Mouse (Mus musculus) midbrain, embryonic 16.5 days (tissue): ENCODE measurements around the gene Il17c. TPM values are rescaled to one million over a fixed set of nuclear protein-coding genes. Genes with fewer than 3 reads are reported as not detected.

Experiments
- ATAC-seq: fragments of 200-750 bp; cut with Nextera tagmentation; 2 replicates; pipeline ENCODE4 v1.8.0; 2017; ENCODE audit warnings: moderate TSS enrichment
- H3K27ac ChIP-seq: fragments of 300-500 bp; sonication (generic); 2 replicates; pipeline ENCODE4 v1.5.1; 2014; ENCODE audit warnings: mild to moderate bottlenecking, low read length, mixed read lengths
- H3K27me3 ChIP-seq: fragments of 300-500 bp; sonication (generic); 2 replicates; pipeline ENCODE4 v1.6.1; 2014; ENCODE audit warnings: low read depth, low read length, mixed read lengths; ENCODE audit not compliant: control insufficient read depth, insufficient read depth
- H3K36me3 ChIP-seq: fragments of 300-500 bp; sonication (generic); 2 replicates; pipeline ENCODE4 v1.6.1; 2014; ENCODE audit warnings: mild to moderate bottlenecking, low read length, moderate library complexity, mixed read lengths; ENCODE audit not compliant: control insufficient read depth, insufficient read depth
- H3K4me1 ChIP-seq: fragments of 300-500 bp; sonication (generic); 2 replicates; pipeline ENCODE4 v1.6.1; 2014; ENCODE audit warnings: mild to moderate bottlenecking, low read length, mixed read lengths; ENCODE audit not compliant: control insufficient read depth, insufficient read depth
- H3K4me2 ChIP-seq: fragments of 300-500 bp; sonication (generic); 2 replicates; pipeline ENCODE4 v1.6.1; 2014; ENCODE audit warnings: mild to moderate bottlenecking, low read length, mixed read lengths
- H3K4me3 ChIP-seq: fragments of 300-500 bp; sonication (generic); 2 replicates; pipeline ENCODE4 v1.5.1; 2014; ENCODE audit warnings: low read depth, mild to moderate bottlenecking, low read length, moderate library complexity, mixed read lengths
- H3K9ac ChIP-seq: fragments of 300-500 bp; sonication (generic); 2 replicates; pipeline ENCODE4 v1.6.1; 2014; ENCODE audit warnings: low read depth, low read length, mixed read lengths
- H3K9me3 ChIP-seq: fragments of 300-500 bp; sonication (generic); replicated peaks from 2 replicates; pipeline ENCODE4 v1.6.1; 2014; ENCODE audit warnings: mild to moderate bottlenecking, low read length, mixed read lengths; ENCODE audit not compliant: control insufficient read depth, poor library complexity, severe bottlenecking
- WGBS: fragments of 180-500 bp; shearing (Covaris S2); extraction: QIAGEN DNeasy Blood & Tissue Kit; methylation state at CpG from one replicate; pipeline ENCODE4 v1.1.7; 2014; 5-methylcytosine and 5-hydroxymethylcytosine counted together
- polyA plus RNA-seq: library from polyadenylated mRNA; unstranded; fragments of >200 nt; fragmentation: Nextera tagmentation; extraction: Ambion mirVana; gene quantifications from 2 replicates; pipeline ENCODE4 v1.2.1, GENCODE M21; 2015

Il17c gene
- polyA plus RNA-seq, 1 experiment from 2014 or later = not detected

DNA sequence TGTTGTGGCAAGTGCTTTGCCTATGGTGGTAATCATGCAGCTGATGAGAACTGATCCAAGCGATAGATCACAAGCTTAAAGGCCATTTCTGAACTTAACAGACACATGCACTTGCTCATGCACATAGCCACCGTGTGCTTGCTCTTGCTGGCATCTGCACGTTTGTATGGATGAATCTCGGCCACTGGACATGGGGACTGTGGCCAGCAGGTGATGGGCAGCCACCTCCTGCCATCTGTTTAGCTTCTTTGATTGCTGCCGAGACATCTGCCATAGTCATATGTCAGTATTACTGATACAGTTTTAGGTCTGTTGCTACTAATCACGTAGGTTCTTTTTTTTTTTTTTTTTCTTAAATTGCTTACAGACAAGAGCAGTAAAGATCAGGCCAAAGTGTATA, 26.5 kb upstream of the Il17c start:
- 81% methylated on average over 6 of the region's 6 CpGs for WGBS
- Histone ChIP-seq H3K4me1 (no peaks in the 10 kb centered on the region), H3K27me3 (no peaks in the 10 kb centered on the region), H3K4me3 (no peak overlapping the region), H3K9ac (no peak overlapping the region), H3K9me3 (no peaks in the 10 kb centered on the region), H3K4me2 (no peak overlapping the region), H3K36me3 (peaks cover 25% of the 10 kb centered on the region), H3K27ac (no peak overlapping the region)
- no peak for ATAC-seq

DNA sequence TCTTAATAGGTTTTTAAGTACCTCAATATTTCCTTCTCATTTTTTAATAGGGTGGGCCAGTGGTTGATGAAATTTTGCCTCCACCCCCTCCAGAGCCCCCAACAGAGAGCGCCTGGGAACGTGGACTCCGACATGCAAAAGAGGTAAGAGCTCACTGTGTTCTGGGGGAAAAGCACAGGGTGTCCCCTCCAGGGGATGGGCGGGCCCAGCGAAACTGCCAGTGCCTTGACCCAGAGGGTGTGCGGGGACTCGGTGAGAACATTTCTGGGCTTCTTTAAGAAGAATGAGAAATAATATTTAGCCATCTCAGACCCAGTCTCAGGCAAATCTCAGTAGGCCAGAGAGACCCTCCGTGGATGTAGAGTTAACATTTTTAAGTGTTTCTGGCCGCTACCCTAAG, 23.6 kb upstream of the Il17c start:
- Histone ChIP-seq H3K27me3 (no peaks in the 10 kb centered on the region), H3K36me3 (peaks cover 35% of the 10 kb centered on the region), H3K9ac (no peak overlapping the region), H3K9me3 (no peaks in the 10 kb centered on the region), H3K27ac (no peak overlapping the region), H3K4me1 (no peaks in the 10 kb centered on the region), H3K4me2 (no peak overlapping the region), H3K4me3 (no peak overlapping the region)
- no peak for ATAC-seq
- 95% methylated on average over 9 of the region's 9 CpGs for WGBS

DNA sequence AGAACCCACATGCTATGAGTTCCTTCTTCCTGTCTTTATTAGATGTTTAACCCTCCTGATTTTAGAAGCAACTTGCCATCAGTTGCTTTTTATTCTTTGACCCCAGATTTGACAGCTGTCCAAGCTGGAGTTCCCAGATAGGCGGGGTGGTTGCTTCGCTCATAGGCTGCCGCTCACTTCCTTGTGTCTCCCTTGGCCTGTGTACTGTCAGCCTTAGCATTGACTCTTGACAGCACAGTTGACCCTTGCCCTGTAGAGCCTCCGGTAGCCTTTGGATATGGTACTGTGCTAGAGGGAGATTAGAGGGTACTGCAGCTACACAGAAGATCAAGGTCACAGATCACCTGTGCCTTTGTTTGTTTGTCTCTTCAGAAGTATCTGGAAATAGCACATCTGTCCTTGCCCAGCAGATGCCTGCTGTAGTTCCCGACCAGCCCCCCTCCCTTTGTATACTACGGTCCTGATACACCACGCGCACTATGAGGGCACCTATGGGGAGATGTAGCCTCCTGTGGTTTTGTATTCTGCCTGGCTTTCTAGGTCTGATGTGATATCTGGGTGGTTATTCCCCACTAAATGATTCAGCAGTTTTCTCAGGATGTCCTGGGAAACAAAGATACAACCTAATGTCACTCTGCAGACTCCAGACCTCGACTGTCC, 16.5 kb upstream of the Il17c start:
- Histone ChIP-seq H3K4me3 (no peak overlapping the region), H3K36me3 (peaks cover 62% of the 10 kb centered on the region), H3K27ac (no peak overlapping the region), H3K27me3 (no peaks in the 10 kb centered on the region), H3K4me2 (no peak overlapping the region), H3K9ac (no peak overlapping the region), H3K4me1 (no peaks in the 10 kb centered on the region), H3K9me3 (no peaks in the 10 kb centered on the region)
- no peak for ATAC-seq
- WGBS = 90% methylated on average over 9 of the region's 9 CpGs

DNA sequence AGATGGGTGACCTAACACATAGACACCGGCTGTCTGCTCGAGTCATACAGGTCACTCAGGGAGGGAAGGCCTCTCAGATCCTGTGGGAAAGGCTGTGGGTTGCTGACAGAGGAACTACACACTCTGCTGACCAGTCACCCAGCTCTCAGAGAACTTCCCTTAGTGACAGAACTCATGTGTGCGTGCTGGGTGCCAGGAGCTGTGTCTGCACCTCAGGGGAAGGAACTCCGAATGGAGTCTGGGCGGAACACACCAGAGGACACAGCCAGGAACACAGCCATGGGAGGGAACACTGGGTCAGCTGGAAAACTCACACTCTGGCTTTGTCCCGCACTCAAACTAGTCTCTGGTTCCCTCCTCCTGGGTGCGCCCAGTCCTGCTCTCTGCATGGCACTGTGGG, 14.1 kb upstream of the Il17c start:
- ATAC-seq = no peak
- WGBS = 94% methylated on average over 7 of the region's 7 CpGs

DNA sequence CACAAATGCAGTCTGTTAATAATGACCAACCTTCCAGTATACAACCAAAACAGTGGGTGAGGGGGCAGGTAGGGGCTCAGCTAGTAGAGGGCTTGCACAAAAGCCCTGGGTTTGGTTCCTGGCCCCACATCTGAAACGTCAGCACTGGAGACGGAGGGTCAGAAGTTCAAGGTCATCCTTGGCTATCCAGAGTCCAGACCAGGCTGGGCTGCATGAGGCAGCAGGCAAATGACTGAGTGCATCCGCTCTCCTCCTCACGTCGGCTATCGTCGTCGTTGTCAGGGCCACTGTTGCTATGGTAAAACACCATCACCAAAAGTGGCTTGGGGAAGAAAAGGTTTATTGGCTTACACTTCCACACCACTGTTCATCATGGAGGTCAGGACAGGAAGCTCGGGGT, 7.5 kb upstream of the Il17c start:
- Histone ChIP-seq H3K9me3 (no peaks in the 10 kb centered on the region), H3K36me3 (peaks cover 53% of the 10 kb centered on the region), H3K27me3 (no peaks in the 10 kb centered on the region), H3K4me2 (no peak overlapping the region), H3K4me3 (no peak overlapping the region), H3K9ac (no peak overlapping the region), H3K27ac (no peak overlapping the region), H3K4me1 (no peaks in the 10 kb centered on the region)
- WGBS = 85% methylated on average over 9 of the region's 9 CpGs
- ATAC-seq = no peak

More for the DNA sequence above, 14.1 kb upstream of the Il17c start:
- Histone ChIP-seq H3K9ac (no peak overlapping the region), H3K4me3 (no peak overlapping the region), H3K27me3 (no peaks in the 10 kb centered on the region), H3K4me2 (no peak overlapping the region), H3K4me1 (no peaks in the 10 kb centered on the region), H3K27ac (no peak overlapping the region), H3K36me3 (peaks cover 70% of the 10 kb centered on the region), H3K9me3 (no peaks in the 10 kb centered on the region)

DNA sequence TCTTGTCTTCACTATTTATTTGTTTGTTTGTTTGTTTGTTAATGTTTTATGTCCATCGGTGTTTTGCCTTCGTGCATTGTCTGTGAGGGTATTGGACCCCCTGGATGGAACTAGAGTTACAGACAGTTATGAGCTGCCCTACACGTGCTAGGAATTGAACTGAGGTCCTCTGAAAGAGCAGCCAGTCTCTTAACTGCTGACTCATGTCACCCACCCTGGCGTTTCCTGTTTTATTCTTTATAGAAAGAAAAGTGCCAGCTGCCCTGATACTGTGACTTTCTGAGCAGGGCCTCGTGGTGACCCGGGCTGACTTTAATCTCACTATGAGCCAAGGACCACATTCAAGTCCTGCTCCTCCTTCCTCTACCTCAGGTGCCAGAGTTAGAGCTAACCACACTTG, 6.3 kb upstream of the Il17c start:
- ATAC-seq = no peak
- Histone ChIP-seq H3K4me3 (no peak overlapping the region), H3K27ac (no peak overlapping the region), H3K4me1 (no peaks in the 10 kb centered on the region), H3K36me3 (peaks cover 43% of the 10 kb centered on the region), H3K9ac (no peak overlapping the region), H3K4me2 (no peak overlapping the region), H3K9me3 (no peaks in the 10 kb centered on the region), H3K27me3 (no peaks in the 10 kb centered on the region)
- WGBS = 89% methylated on average over 6 of the region's 6 CpGs

DNA sequence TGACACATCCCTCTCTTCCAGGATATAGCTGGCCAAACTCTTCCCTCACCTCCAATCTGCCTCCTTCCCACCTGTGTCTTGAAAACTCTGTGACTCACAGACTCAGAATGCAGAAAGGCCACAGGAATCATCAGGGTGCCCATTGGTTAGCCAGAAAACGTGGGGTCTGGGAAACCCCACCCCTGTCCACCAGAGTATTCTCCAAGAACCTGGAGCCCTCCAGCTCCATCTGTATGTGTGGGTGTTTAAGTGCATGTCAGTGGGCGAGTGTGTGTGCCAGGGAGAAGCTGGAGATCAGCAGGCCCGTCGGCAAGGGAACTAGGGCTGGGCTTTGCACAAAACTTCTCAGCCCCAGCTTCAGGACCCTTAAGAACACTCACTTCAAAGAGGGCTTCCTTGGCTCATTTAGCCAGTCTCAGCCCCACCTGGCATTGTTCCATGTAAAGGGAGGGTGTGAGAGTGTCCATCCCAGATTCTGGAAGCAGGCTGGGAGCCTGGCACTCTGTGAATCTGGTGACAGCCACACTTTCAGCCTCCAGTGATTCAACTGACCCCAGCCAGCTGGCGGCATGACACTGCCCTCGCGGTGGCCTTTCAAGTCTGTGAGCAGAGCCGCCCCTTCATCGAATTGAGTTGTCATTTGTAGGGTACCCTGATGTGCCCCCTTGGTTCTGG, 1.8 kb upstream of the Il17c start:
- peaks cover 7% of the 10 kb centered on the region for H3K36me3 ChIP-seq
- no peak overlapping the region for H3K4me2 ChIP-seq
- no peaks in the 10 kb centered on the region for H3K4me1 ChIP-seq
- no peak for ATAC-seq
- no peaks in the 10 kb centered on the region for H3K9me3 ChIP-seq
- 72% methylated on average over 9 of the region's 9 CpGs for WGBS
- H3K27me3 ChIP-seq = no peaks in the 10 kb centered on the region
- H3K27ac ChIP-seq = no peak overlapping the region
- H3K4me3 ChIP-seq = no peak overlapping the region
- no peak overlapping the region for H3K9ac ChIP-seq

DNA sequence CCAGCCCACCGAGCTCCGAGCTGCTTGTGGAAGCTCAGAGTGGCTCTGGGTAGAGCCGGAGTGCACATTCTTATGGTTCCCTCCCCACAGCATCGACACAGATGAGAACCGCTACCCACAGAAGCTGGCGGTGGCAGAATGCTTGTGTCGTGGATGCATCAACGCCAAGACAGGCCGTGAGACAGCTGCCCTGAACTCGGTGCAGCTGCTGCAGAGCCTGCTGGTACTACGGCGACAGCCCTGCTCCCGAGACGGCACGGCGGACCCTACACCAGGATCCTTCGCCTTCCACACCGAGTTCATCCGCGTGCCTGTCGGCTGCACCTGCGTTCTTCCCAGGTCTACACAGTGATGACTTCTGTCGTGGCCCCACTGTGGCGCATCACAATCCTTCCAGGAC, 1.4 kb downstream of the Il17c start:
- 87% methylated on average over 24 of the region's 24 CpGs for WGBS

DNA sequence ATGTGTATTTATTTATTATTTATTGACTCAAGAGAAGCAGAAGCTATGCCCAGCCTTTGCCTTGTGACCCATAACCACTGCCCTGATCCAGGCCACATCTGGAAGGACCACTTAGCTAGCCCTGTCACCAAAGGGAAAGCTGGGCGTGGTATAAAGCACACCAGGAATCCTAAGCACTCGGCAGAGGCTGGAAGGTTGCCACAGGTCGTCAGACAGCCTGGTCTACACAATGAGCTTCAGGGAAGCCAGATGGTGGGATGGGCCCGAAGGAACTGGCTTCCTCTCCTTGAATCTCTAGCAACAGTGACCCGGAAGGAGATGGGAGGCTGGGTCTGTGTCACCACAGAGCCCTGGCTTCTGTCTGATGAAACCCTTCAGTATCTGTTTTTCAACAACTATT, 1.8 kb downstream of the Il17c start:
- no peaks in the 10 kb centered on the region for H3K27me3 ChIP-seq
- H3K4me1 ChIP-seq = no peaks in the 10 kb centered on the region
- no peak overlapping the region for H3K9ac ChIP-seq
- no peak overlapping the region for H3K27ac ChIP-seq
- WGBS = 58% methylated on average over 5 of the region's 5 CpGs
- no peak overlapping the region for H3K4me2 ChIP-seq
- H3K4me3 ChIP-seq = no peak overlapping the region
- no peaks in the 10 kb centered on the region for H3K36me3 ChIP-seq
- ATAC-seq = no peak
- H3K9me3 ChIP-seq = no peaks in the 10 kb centered on the region

More for the DNA sequence above, 1.4 kb downstream of the Il17c start:
- no peaks in the 10 kb centered on the region for H3K9me3 ChIP-seq
- no peak overlapping the region for H3K27ac ChIP-seq
- H3K4me1 ChIP-seq = no peaks in the 10 kb centered on the region
- H3K9ac ChIP-seq = no peak overlapping the region
- no peak for ATAC-seq
- H3K4me3 ChIP-seq = no peak overlapping the region
- no peaks in the 10 kb centered on the region for H3K27me3 ChIP-seq
- no peaks in the 10 kb centered on the region for H3K36me3 ChIP-seq
- no peak overlapping the region for H3K4me2 ChIP-seq
